Mouse (Mus musculus): ENCODE results near the gene AI413582. TPM values are rescaled to one million over a fixed set of nuclear protein-coding genes. Genes with fewer than 3 reads are reported as not detected.

The AI413582 gene
- total and polyA plus RNA-seq, 2 experiments from 2014 or later = 35.0 to 85.2 TPM

- Histone ChIP-seq H3K9me3 (ENCODE audit: low read length) (no peaks in the 10 kb centered on the region), H3K4me1 (ENCODE audit: insufficient read depth) (no peaks in the 10 kb centered on the region), H3K36me3 (ENCODE audit: insufficient read depth) (no peaks in the 10 kb centered on the region), H3K27me3 (ENCODE audit: insufficient read depth, low read length) (no peaks in the 10 kb centered on the region), H3K9ac (no peak overlapping the region), H3K27ac (ENCODE audit: low read depth, low read length) (no peak overlapping the region), H3K4me2 (ENCODE audit: low read depth) (no peak overlapping the region), H3K4me3 (ENCODE audit: low read depth, low read length) (no peak overlapping the region)
- peak; percentile 45; the same call in 1 of the 2 replicates for TF ChIP-seq CTCF (IDR thresholded peaks at IDR 0.05; ENCODE audit: low read depth)
- ATAC-seq (no peak), DNase-seq (no peak)
- WGBS = 82% methylated on average over 3 of the region's 3 CpGs
Observed at GRCm38 (mm10) chr17:27533354-27533753, 32.2 kb downstream of the AI413582 start.

DNA sequence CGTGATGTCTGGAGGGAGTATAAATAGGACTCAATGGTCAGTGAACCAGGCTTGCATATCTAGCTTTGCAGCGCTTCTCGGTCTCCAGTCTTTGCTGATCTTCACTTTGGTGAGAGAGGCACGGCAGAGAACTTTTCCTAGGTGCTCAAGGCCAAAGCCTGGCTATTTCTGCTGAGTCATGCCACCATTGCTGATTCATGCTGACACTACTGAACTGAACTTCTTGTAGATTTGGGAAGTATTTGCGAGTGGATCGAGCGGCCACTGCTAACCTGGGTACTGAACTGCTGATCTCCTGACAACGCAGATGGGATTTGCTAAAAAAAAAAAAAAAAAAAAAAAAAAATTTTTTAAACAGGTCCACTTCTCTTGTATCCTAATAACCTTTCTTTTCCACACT, 33.5 kb downstream of the AI413582 start:
- Histone ChIP-seq H3K4me3 (ENCODE audit: low read depth, low read length) (no peak overlapping the region), H3K27ac (ENCODE audit: low read depth, low read length) (no peak overlapping the region), H3K9ac (no peak overlapping the region), H3K4me2 (ENCODE audit: low read depth) (no peak overlapping the region), H3K36me3 (ENCODE audit: insufficient read depth) (no peaks in the 10 kb centered on the region), H3K4me1 (ENCODE audit: insufficient read depth) (no peaks in the 10 kb centered on the region), H3K27me3 (ENCODE audit: insufficient read depth, low read length) (no peaks in the 10 kb centered on the region), H3K9me3 (ENCODE audit: low read length) (no peaks in the 10 kb centered on the region)
- 90% methylated on average over 8 of the region's 8 CpGs for whole genome bisulfite sequencing
- no peak for DNase-seq
- no peak for TF ChIP-seq CTCF (IDR thresholded peaks at IDR 0.05; ENCODE audit: low read depth)
- no peak for ATAC-seq

GRCm38 (mm10) chr17:27528767-27529166, 36.8 kb downstream of the AI413582 start:
- H3K27me3 ChIP-seq (ENCODE audit: insufficient read depth, low read length) = no peaks in the 10 kb centered on the region
- no peak for TF ChIP-seq CTCF (IDR thresholded peaks at IDR 0.05; ENCODE audit: low read depth)
- H3K4me2 ChIP-seq (ENCODE audit: low read depth) = no peak overlapping the region
- no peaks in the 10 kb centered on the region for H3K36me3 ChIP-seq (ENCODE audit: insufficient read depth)
- no peak for DNase-seq
- WGBS = 78% methylated on average over 5 of the region's 5 CpGs
- no peak overlapping the region for H3K9ac ChIP-seq
- no peak for ATAC-seq
- no peak overlapping the region for H3K27ac ChIP-seq (ENCODE audit: low read depth, low read length)
- H3K9me3 ChIP-seq (ENCODE audit: low read length) = no peaks in the 10 kb centered on the region
- no peaks in the 10 kb centered on the region for H3K4me1 ChIP-seq (ENCODE audit: insufficient read depth)
- no peak overlapping the region for H3K4me3 ChIP-seq (ENCODE audit: low read depth, low read length)

DNA sequence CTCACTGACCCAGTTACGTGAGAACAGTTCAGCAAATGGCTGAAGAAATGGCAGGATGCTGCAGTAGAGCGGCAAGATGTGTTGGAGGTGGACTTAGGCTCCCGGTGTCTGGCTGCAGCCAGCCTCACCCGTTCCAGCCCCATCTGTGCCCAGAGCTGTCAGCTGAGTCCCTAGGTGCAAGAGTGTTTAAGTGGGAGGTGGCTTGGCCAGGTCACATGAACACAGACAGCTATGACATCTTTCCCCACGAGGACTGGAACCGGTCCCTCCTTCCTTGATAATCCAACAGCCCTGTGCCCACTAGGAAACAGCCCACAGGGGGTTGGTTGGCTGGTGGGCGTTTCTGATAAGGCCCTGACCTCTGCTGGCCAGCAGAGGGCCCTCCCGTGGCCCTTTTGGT, 37.5 kb downstream of the AI413582 start:
- Histone ChIP-seq H3K9me3 (ENCODE audit: low read length) (no peaks in the 10 kb centered on the region), H3K4me1 (ENCODE audit: insufficient read depth) (no peaks in the 10 kb centered on the region), H3K27me3 (ENCODE audit: insufficient read depth, low read length) (no peaks in the 10 kb centered on the region), H3K9ac (no peak overlapping the region), H3K36me3 (ENCODE audit: insufficient read depth) (no peaks in the 10 kb centered on the region), H3K4me2 (ENCODE audit: low read depth) (no peak overlapping the region), H3K27ac (ENCODE audit: low read depth, low read length) (no peak overlapping the region), H3K4me3 (ENCODE audit: low read depth, low read length) (no peak overlapping the region)
- no peak for DNase-seq
- no peak for ATAC-seq
- 0 out of 2 replicates have a peak, but pooled peaks have one; percentile 9 for TF ChIP-seq CTCF (IDR thresholded peaks at IDR 0.05; ENCODE audit: low read depth)
- 65% methylated on average over 8 of the region's 8 CpGs for WGBS

GRCm38 (mm10) chr17:27527188-27527587, 38.4 kb downstream of the AI413582 start:
- no peaks in the 10 kb centered on the region for H3K4me1 ChIP-seq (ENCODE audit: insufficient read depth)
- H3K9me3 ChIP-seq (ENCODE audit: low read length) = no peaks in the 10 kb centered on the region
- H3K27me3 ChIP-seq (ENCODE audit: insufficient read depth, low read length) = no peaks in the 10 kb centered on the region
- WGBS = 75% methylated on average over 6 of the region's 6 CpGs
- H3K36me3 ChIP-seq (ENCODE audit: insufficient read depth) = no peaks in the 10 kb centered on the region
- H3K4me3 ChIP-seq (ENCODE audit: low read depth, low read length) = no peak overlapping the region
- DNase-seq (no peak), ATAC-seq (no peak)
- no peak overlapping the region for H3K27ac ChIP-seq (ENCODE audit: low read depth, low read length)
- TF ChIP-seq CTCF (IDR thresholded peaks at IDR 0.05; ENCODE audit: low read depth) = no peak
- H3K4me2 ChIP-seq (ENCODE audit: low read depth) = no peak overlapping the region
- H3K9ac ChIP-seq = no peak overlapping the region

- no peak for TF ChIP-seq CTCF (IDR thresholded peaks at IDR 0.05; ENCODE audit: low read depth)
- 58% methylated on average over 7 of the region's 7 CpGs for WGBS
- Histone ChIP-seq H3K4me3 (ENCODE audit: low read depth, low read length) (no peak overlapping the region), H3K9ac (no peak overlapping the region), H3K36me3 (ENCODE audit: insufficient read depth) (no peaks in the 10 kb centered on the region), H3K4me2 (ENCODE audit: low read depth) (no peak overlapping the region), H3K4me1 (ENCODE audit: insufficient read depth) (no peaks in the 10 kb centered on the region), H3K27ac (ENCODE audit: low read depth, low read length) (no peak overlapping the region), H3K27me3 (ENCODE audit: insufficient read depth, low read length) (peaks cover 17% of the 10 kb centered on the region; the same call in 1 of the 2 replicates), H3K9me3 (ENCODE audit: low read length) (no peaks in the 10 kb centered on the region)
- DNase-seq = no peak
- no peak for ATAC-seq
Observed at GRCm38 (mm10) chr17:27523121-27523520, 42.4 kb downstream of the AI413582 start.

- Histone ChIP-seq H3K27me3 (ENCODE audit: insufficient read depth, low read length) (peaks cover 17% of the 10 kb centered on the region; the same call in 1 of the 2 replicates), H3K9ac (no peak within 1 kb of the TSS), H3K4me3 (ENCODE audit: low read depth, low read length) (no peak within 1 kb of the TSS), H3K9me3 (ENCODE audit: low read length) (no peaks in the 10 kb centered on the region), H3K4me1 (ENCODE audit: insufficient read depth) (no peaks in the 10 kb centered on the region), H3K27ac (ENCODE audit: low read depth, low read length) (no peak within 1 kb of the TSS), H3K4me2 (ENCODE audit: low read depth) (peak within 1 kb of the TSS; percentile 43), H3K36me3 (ENCODE audit: insufficient read depth) (no peaks in the 10 kb centered on the region)
- WGBS = 84% methylated on average over 5 of the region's 5 CpGs
- no peak for ATAC-seq
- no peak for TF ChIP-seq CTCF (IDR thresholded peaks at IDR 0.05; ENCODE audit: low read depth)
- no peak for DNase-seq
Observed at GRCm38 (mm10) chr17:27521303-27521702, 44.3 kb downstream of the AI413582 start, which contains the start of gene Grm4. Grm4 (minus strand) TSS chr17:27521403.
